ENCODE assay signal across 16 mouse cellular contexts in genomic region chr11:106392597-106393330, GRCm38 (mm10). TPM values are rescaled to one million over a fixed set of nuclear protein-coding genes. Genes with fewer than 3 reads are reported as not detected.
DNase-seq lines count a peak whose midpoint lies in the region; ATAC-seq and TF ChIP-seq lines count a peak whose summit lies in the region.
"Had no signal": no experiment of that assay in that cellular context is flagged by ENCODE, and none has a peak within 500 bp of the region (broad histone marks: within the 10 kb centered on the region; RNA-seq: fewer than 3 reads in every experiment).

No protein-coding gene starts in this region.

- H3K36me3 ChIP-seq in MEL (ENCODE audit: control insufficient read depth in 1 of 2, insufficient read depth in 2 of 2, low read length in 2 of 2) = peaks cover 2 to 23% of the 10 kb centered on the region in 2 experiments; a peak in 2 of 4 replicates
- no peaks in the 10 kb centered on the region for H3K36me3 ChIP-seq in liver, embryonic 14.5 days (replicated peaks; ENCODE audit: control insufficient read depth, insufficient read depth, low read depth)
- H3K36me3 ChIP-seq in hindbrain, embryonic 10.5 days = no peaks in the 10 kb centered on the region; the same call in 1 of the 2 replicates

- no peaks in the 10 kb centered on the region for H3K9me3 ChIP-seq in MEL (replicated peaks; ENCODE audit: insufficient read depth, low read length)
- H3K9me3 ChIP-seq in liver, embryonic 14.5 days (ENCODE audit: control insufficient read depth, low read length) = no peaks in the 10 kb centered on the region
- H3K9me3 ChIP-seq in hindbrain, embryonic 10.5 days = no peaks in the 10 kb centered on the region
- H3K9me3 ChIP-seq: forebrain, embryonic 13.5 days; heart, embryonic 10.5 days; neural tube, embryonic 13.5 days had no signal

- no peak for TF ChIP-seq EP300 in MEL (IDR thresholded peaks at IDR 0.05; ENCODE audit: low read depth in 1 of 2, low read length in 2 of 2)
- TF ChIP-seq EP300 in liver, embryonic 14.5 days (IDR thresholded peaks at IDR 0.05; ENCODE audit: low read depth) = no peak

- no peak overlapping the region for H3K4me3 ChIP-seq in MEL (ENCODE audit: control insufficient read depth in 1 of 2, insufficient read depth in 1 of 2, low read depth in 2 of 2, low read length in 2 of 2)
- H3K4me3 ChIP-seq in liver, embryonic 14.5 days (ENCODE audit: insufficient read depth in 1 of 2, low read depth in 2 of 2, low read length in 2 of 2) = no peak overlapping the region
- no peak overlapping the region for H3K4me3 ChIP-seq in hindbrain, embryonic 10.5 days
- H3K4me3 ChIP-seq: forebrain, embryonic 13.5 days; heart, embryonic 10.5 days; neural tube, embryonic 13.5 days had no signal

- TF ChIP-seq POLR2A in MEL (IDR thresholded peaks at IDR 0.05; ENCODE audit: control insufficient read depth in 1 of 2, insufficient read depth in 1 of 2, low read depth in 1 of 2, low read length in 2 of 2, poor library complexity in 1 of 2) = no peak

- no peak overlapping the region for H3K27ac ChIP-seq in MEL (ENCODE audit: control insufficient read depth, low read depth, low read length)
- H3K27ac ChIP-seq in liver, embryonic 14.5 days = peak overlapping the region; percentile 63
- H3K27ac ChIP-seq in hindbrain, embryonic 10.5 days = no peak overlapping the region
- H3K27ac ChIP-seq: forebrain, embryonic 13.5 days; heart, embryonic 10.5 days; hindbrain, embryonic 14.5 days; neural tube, embryonic 13.5 days had no signal

- peak overlapping the region; percentile 49 for H3K4me2 ChIP-seq in liver, embryonic 14.5 days (ENCODE audit: low read depth)
- H3K4me2 ChIP-seq: forebrain, embryonic 13.5 days; hindbrain, embryonic 14.5 days; neural tube, embryonic 13.5 days had no signal

- no peaks in the 10 kb centered on the region; the same call in 1 of the 2 replicates for H3K79me2 ChIP-seq in MEL (ENCODE audit: control insufficient read depth, insufficient read depth, low read length, poor library complexity)

- TF ChIP-seq RAD21 in MEL (IDR thresholded peaks at IDR 0.05; ENCODE audit: low read depth, low read length) = no peak

- no peaks in the 10 kb centered on the region for H3K27me3 ChIP-seq in MEL (ENCODE audit: control insufficient read depth in 1 of 2, insufficient read depth in 2 of 2, low read length in 2 of 2)
- no peaks in the 10 kb centered on the region for H3K27me3 ChIP-seq in liver, embryonic 14.5 days (ENCODE audit: control insufficient read depth, insufficient read depth, low read length)
- H3K27me3 ChIP-seq in hindbrain, embryonic 10.5 days (ENCODE audit: insufficient read depth, poor library complexity, severe bottlenecking) = no peaks in the 10 kb centered on the region
- H3K27me3 ChIP-seq: forebrain, embryonic 13.5 days; neural tube, embryonic 13.5 days had no signal

- peak; percentile 74 for ATAC-seq in erythroid progenitor cell, adult 5-6 weeks (replicated peaks; ENCODE audit: low FRiP score, poor library complexity, severe bottlenecking)
- ATAC-seq in liver, embryonic 14.5 days (ENCODE audit: insufficient read depth) = peak; percentile 81
- ATAC-seq: CD4-positive, CD25-positive, alpha-beta regulatory T cell, adult 4 months had no signal

- WGBS in liver, embryonic 14.5 days (ENCODE audit: insufficient replicate concordance) = 47% methylated on average over 7 of the region's 7 CpGs
- WGBS in hindbrain, embryonic 10.5 days = 75% methylated on average over 7 of the region's 7 CpGs

- H3K4me1 ChIP-seq in MEL (ENCODE audit: control insufficient read depth in 1 of 2, insufficient read depth in 2 of 2, low read length in 2 of 2) = peaks cover 9 to 20% of the 10 kb centered on the region in 2 experiments
- H3K4me1 ChIP-seq in liver, embryonic 14.5 days (replicated peaks; ENCODE audit: control insufficient read depth in 2 of 2, insufficient read depth in 2 of 2, low read length in 1 of 2) = peaks cover 20 to 26% of the 10 kb centered on the region in 2 experiments
- peaks cover 7% of the 10 kb centered on the region; the same call in 1 of the 2 replicates for H3K4me1 ChIP-seq in hindbrain, embryonic 10.5 days (replicated peaks)
- H3K4me1 ChIP-seq: forebrain, embryonic 13.5 days; neural tube, embryonic 13.5 days had no signal

- H3K9ac ChIP-seq in MEL (ENCODE audit: control insufficient read depth, low read depth, low read length, poor library complexity, severe bottlenecking) = no peak overlapping the region
- H3K9ac ChIP-seq in liver, embryonic 14.5 days (replicated peaks) = no peak overlapping the region; the same call in 1 of the 2 replicates
- H3K9ac ChIP-seq: forebrain, embryonic 13.5 days; hindbrain, embryonic 14.5 days; neural tube, embryonic 13.5 days had no signal

- TF ChIP-seq CTCF in MEL (IDR thresholded peaks at IDR 0.05 in 2 of 3, conservative IDR thresholded peaks at IDR 0.05 in 1 of 3; ENCODE audit: control insufficient read depth in 1 of 3, insufficient read depth in 1 of 3, low read depth in 2 of 3, low read length in 3 of 3, poor library complexity in 1 of 3, severe bottlenecking in 1 of 3) = no peak
- peak; percentile 31; the same call in 1 of the 2 replicates for TF ChIP-seq CTCF in liver, embryonic 14.5 days (IDR thresholded peaks at IDR 0.05; ENCODE audit: low read depth)

- peak; percentile 12 for DNase-seq in 3T3-L1 (ENCODE audit: low read depth, low spot score)
- DNase-seq in MEL (ENCODE audit: low read depth, low spot score) = peak; percentile 43
- DNase-seq in liver, embryonic 14.5 days (ENCODE audit: low read depth in 3 of 3, low spot score in 3 of 3) = peak; percentile 56 to 64 (median 60)
- DNase-seq in left cerebral cortex, adult 11 months (ENCODE audit: low spot score) = no peak
- no peak for DNase-seq in hindbrain, embryonic 10.5 days (ENCODE audit: low spot score)
- no peak for DNase-seq in kidney, adult 8-10 months

TF ChIP-seq in MEL, 35 proteins besides CTCF, POLR2A, EP300 and RAD21:
- TF ChIP-seq POLR2AphosphoS5 (IDR thresholded peaks at IDR 0.05; ENCODE audit: borderline replicate concordance, low read depth, low read length) = no peak
- no peak for TF ChIP-seq KAT2A (conservative IDR thresholded peaks at IDR 0.05; ENCODE audit: low read depth, low read length)
- TF ChIP-seq TBP (IDR thresholded peaks at IDR 0.05; ENCODE audit: low read depth, low read length) = no peak
- TF ChIP-seq USF2 (IDR thresholded peaks at IDR 0.05; ENCODE audit: borderline replicate concordance in 1 of 2, insufficient read depth in 1 of 2, low read depth in 1 of 2, low read length in 2 of 2) = no peak
- TF ChIP-seq ZC3H11A (IDR thresholded peaks at IDR 0.05; ENCODE audit: low read depth, low read length) = no peak
- no peak for TF ChIP-seq BHLHE40 (IDR thresholded peaks at IDR 0.05; ENCODE audit: borderline replicate concordance, low read depth, low read length)
- TF ChIP-seq HCFC1 (IDR thresholded peaks at IDR 0.05; ENCODE audit: low read depth, low read length) = no peak
- no peak for TF ChIP-seq ETS1 (IDR thresholded peaks at IDR 0.05; ENCODE audit: low read depth, low read length)
- no peak for TF ChIP-seq NRF1 (IDR thresholded peaks at IDR 0.05; ENCODE audit: insufficient read depth, low read depth, low read length, poor library complexity, severe bottlenecking)
- no peak for TF ChIP-seq JUND (IDR thresholded peaks at IDR 0.05; ENCODE audit: low read depth, low read length)
- TF ChIP-seq MAZ (IDR thresholded peaks at IDR 0.05; ENCODE audit: low read depth, low read length) = no peak
- TF ChIP-seq ZKSCAN1 (IDR thresholded peaks at IDR 0.05; ENCODE audit: low read depth, low read length) = no peak
- no peak for TF ChIP-seq GABPA (IDR thresholded peaks at IDR 0.05; ENCODE audit: low read depth, low read length)
- no peak for TF ChIP-seq USF1 (IDR thresholded peaks at IDR 0.05; ENCODE audit: low read depth, low read length)
- TF ChIP-seq RCOR1 (IDR thresholded peaks at IDR 0.05; ENCODE audit: low read depth, low read length) = no peak

RNA-seq across cellular contexts. Expression of gene Icam2, which starts 4.9 kb away (rescaled TPM):
- 58.1 and 82.7 TPM in 2 replicates for total RNA-seq in MEL (2012; rRNA removed)
- 10 to 100 TPM in 1 of 2 experiments, not detected in 1; 49.6 TPM for polyA plus RNA-seq in MEL (2012; ENCODE audit: insufficient read depth in 1 of 2, insufficient read length in 2 of 2, low read depth in 1 of 2, low replicate concordance in 2 of 2, missing spikeins in 1 of 2)
- total RNA-seq in erythroid progenitor cell, adult 5-6 weeks (2015; ENCODE audit: low replicate concordance) = 23.9 TPM in 1 of 2 replicates, not detected in the other
- total RNA-seq in erythroid progenitor cell, adult 5-6 weeks (2017; ENCODE audit: low replicate concordance) = 9.5 and 15.1 TPM in 2 replicates
- polyA plus RNA-seq in liver, embryonic 14.5 days (2012; rRNA removed) = 9.4 and 13.0 TPM in 2 replicates
- polyA plus RNA-seq in liver, embryonic 14.5 days (2014; fragmentation: Nextera tagmentation; extraction: Ambion mirVana) = 12.1 and 16.3 TPM in 2 replicates
- 16.9 and 17.2 TPM in 2 replicates for polyA plus RNA-seq in hindbrain, embryonic 10.5 days (2016; fragmentation: Nextera tagmentation; extraction: Ambion mirVana)

RNA-seq across cellular contexts. Expression of gene Prr29, which starts 27.5 kb away (rescaled TPM):
- not detected in 2 replicates for total RNA-seq in MEL (2012; rRNA removed)
- polyA plus RNA-seq in MEL (2012; ENCODE audit: insufficient read depth in 1 of 2, insufficient read length in 2 of 2, low read depth in 1 of 2, low replicate concordance in 2 of 2, missing spikeins in 1 of 2) = under 1 TPM in 1 of 2 experiments, not detected in 1; 0.61 TPM
- not detected in 2 replicates for total RNA-seq in erythroid progenitor cell, adult 5-6 weeks (2015; ENCODE audit: low replicate concordance)
- not detected in 2 replicates for total RNA-seq in erythroid progenitor cell, adult 5-6 weeks (2017; ENCODE audit: low replicate concordance)
- polyA plus RNA-seq in liver, embryonic 14.5 days (2012; rRNA removed) = not detected in 2 replicates
- polyA plus RNA-seq in liver, embryonic 14.5 days (2014; fragmentation: Nextera tagmentation; extraction: Ambion mirVana) = not detected in 2 replicates
- not detected in 2 replicates for polyA plus RNA-seq in hindbrain, embryonic 10.5 days (2016; fragmentation: Nextera tagmentation; extraction: Ambion mirVana)
- total RNA-seq: common myeloid progenitor, adult 5-6 weeks; left cerebral cortex, postnatal 36 days had no signal
- polyA plus RNA-seq: brain, embryonic 14.5 days; forebrain, embryonic 13.5 days; hindbrain, embryonic 14.5 days; midbrain, postnatal 0 days; neural tube, embryonic 13.5 days had no signal

RNA-seq across cellular contexts. Expression of gene Scn4a, which starts 39.7 kb away (rescaled TPM):
- total RNA-seq in MEL (2012; rRNA removed) = 0.15 and 0.16 TPM in 2 replicates
- under 1 TPM in 1 of 2 experiments, not detected in 1; 0.04 TPM for polyA plus RNA-seq in MEL (2012; ENCODE audit: insufficient read depth in 1 of 2, insufficient read length in 2 of 2, low read depth in 1 of 2, low replicate concordance in 2 of 2, missing spikeins in 1 of 2)
- 0.84 TPM in 1 of 2 replicates, not detected in the other for total RNA-seq in erythroid progenitor cell, adult 5-6 weeks (2015; ENCODE audit: low replicate concordance)
- 0.39 TPM in 1 of 2 replicates, not detected in the other for total RNA-seq in erythroid progenitor cell, adult 5-6 weeks (2017; ENCODE audit: low replicate concordance)
- 0.01 and 0.02 TPM in 2 replicates for polyA plus RNA-seq in liver, embryonic 14.5 days (2012; rRNA removed)
- not detected in 2 replicates for polyA plus RNA-seq in liver, embryonic 14.5 days (2014; fragmentation: Nextera tagmentation; extraction: Ambion mirVana)
- 0.05 TPM in 2 replicates for polyA plus RNA-seq in hindbrain, embryonic 10.5 days (2016; fragmentation: Nextera tagmentation; extraction: Ambion mirVana)
- total RNA-seq: left cerebral cortex, postnatal 36 days; midbrain, postnatal 0 days had no signal
- polyA plus RNA-seq: forebrain, embryonic 13.5 days; hindbrain, embryonic 14.5 days; neural tube, embryonic 13.5 days had no signal

Comparison
In these comparisons a context has a peak if more than half of its experiments do, and no peak if none do; other contexts are left out.
1. DNase-seq: peak in 3T3-L1 (single experiment), MEL (single experiment) and liver, embryonic 14.5 days (3 of 3); none in left cerebral cortex, adult 11 months (single experiment), hindbrain, embryonic 10.5 days (single experiment) and kidney, adult 8-10 months (0 of 2).